Mouse (Mus musculus) small intestine, adult 2 months (tissue): ENCODE data around the gene Ablim2.

ENCODE experiments used
- CTCF ChIP-seq: fragments of 200-500 bp; IDR thresholded peaks from 2 replicates; pipeline ENCODE4 v1.5.1; 2012; ENCODE audit warnings: low read depth, mild to moderate bottlenecking, control low read depth, inconsistent platforms, low read length, moderate library complexity, mixed read lengths; ENCODE audit not compliant: insufficient replicate concordance, insufficient read length; ENCODE audit errors: extremely low read depth
- POLR2A ChIP-seq: fragments of 200-500 bp; IDR thresholded peaks from 2 replicates; pipeline ENCODE4 v1.6.1; 2012; ENCODE audit warnings: low read depth, mild to moderate bottlenecking, control low read depth, inconsistent platforms, low read length, moderate library complexity

GRCm38 (mm10) chr5:35921595-35922254 lies 164.0 kb downstream of the Ablim2 start:
- TF ChIP-seq CTCF (no peak), POLR2A (no peak)
